Mouse (Mus musculus) embryonic fibroblast, embryonic 13.5 days (primary cell): ENCODE measurements around the gene Fabp6.

Experiments used
- CTCF ChIP-seq: IDR thresholded peaks from 2 replicates; pipeline ENCODE4 v1.5.1; 2011; ENCODE audit warnings: mild to moderate bottlenecking, control low read depth, low read length, moderate library complexity, borderline replicate concordance; ENCODE audit not compliant: insufficient read depth
- POLR2A ChIP-seq: IDR thresholded peaks from 2 replicates; pipeline ENCODE4 v1.6.1; 2011; ENCODE audit warnings: low read depth, mild to moderate bottlenecking, control low read depth, low read length, moderate library complexity

- TF ChIP-seq POLR2A = no peak
- TF ChIP-seq CTCF = no peak
Observed at GRCm38 (mm10) chr11:43551756-43552155, 49.6 kb downstream of the Fabp6 start.
